Mouse (Mus musculus): ENCODE results near the gene Vars2.

The Vars2 gene

GRCm38 (mm10) chr17:35667334-35668065 is at the start of gene Vars2:
Gene Vars2, minus strand, starts transcription at chr17:35667592.
- peak; percentile 95 for DNase-seq (ENCODE audit: low spot score in 2 of 2)

- DNase-seq (ENCODE audit: low spot score in 2 of 2) = no peak
Measured at GRCm38 (mm10) chr17:35717080-35717479, 49.7 kb upstream of the Vars2 start.

GRCm38 (mm10) chr17:35716114-35716513 is 48.7 kb upstream of the Vars2 start:
- no peak for DNase-seq (ENCODE audit: low spot score in 2 of 2)

GRCm38 (mm10) chr17:35710705-35711347 is 43.4 kb upstream of the Vars2 start:
- DNase-seq (ENCODE audit: low spot score in 2 of 2) = no peak

GRCm38 (mm10) chr17:35708611-35709010 is 41.2 kb upstream of the Vars2 start:
- no peak for DNase-seq (ENCODE audit: low spot score in 2 of 2)

GRCm38 (mm10) chr17:35707929-35708328 is 40.5 kb upstream of the Vars2 start:
- no peak for DNase-seq (ENCODE audit: low spot score in 2 of 2)

- DNase-seq (ENCODE audit: low spot score in 2 of 2) = no peak
Measured at GRCm38 (mm10) chr17:35705836-35706235, 38.4 kb upstream of the Vars2 start.

- DNase-seq (ENCODE audit: low spot score in 2 of 2) = no peak
Measured at GRCm38 (mm10) chr17:35704621-35705464, 37.5 kb upstream of the Vars2 start, which contains the start of gene Ddr1. Gene Ddr1, minus strand, starts transcription at chr17:35704621.

GRCm38 (mm10) chr17:35703751-35704271 is 36.4 kb upstream of the Vars2 start:
- no peak for DNase-seq (ENCODE audit: low spot score in 2 of 2)

- no peak for DNase-seq (ENCODE audit: low spot score in 2 of 2)
Measured at GRCm38 (mm10) chr17:35703065-35703464, 35.7 kb upstream of the Vars2 start.

GRCm38 (mm10) chr17:35702605-35703004 is 35.2 kb upstream of the Vars2 start:
- no peak for DNase-seq (ENCODE audit: low spot score in 2 of 2)

GRCm38 (mm10) chr17:35701978-35702461 is 34.6 kb upstream of the Vars2 start:
- peak in 1 of 2 experiments; percentile 52 for DNase-seq (ENCODE audit: low spot score in 2 of 2)

GRCm38 (mm10) chr17:35701203-35701977 is 34.0 kb upstream of the Vars2 start:
- no peak for DNase-seq (ENCODE audit: low spot score in 2 of 2)

- peak; percentile 83 to 89 for DNase-seq (ENCODE audit: low spot score in 2 of 2)
Measured at GRCm38 (mm10) chr17:35700371-35700961, 33.1 kb upstream of the Vars2 start.

- peak; percentile 79 to 80 for DNase-seq (ENCODE audit: low spot score in 2 of 2)
Measured at GRCm38 (mm10) chr17:35699919-35700318, 32.5 kb upstream of the Vars2 start.

- no peak for DNase-seq (ENCODE audit: low spot score in 2 of 2)
Measured at GRCm38 (mm10) chr17:35698501-35698883, 31.1 kb upstream of the Vars2 start.

- DNase-seq (ENCODE audit: low spot score in 2 of 2) = no peak
Measured at GRCm38 (mm10) chr17:35697759-35698500, 30.5 kb upstream of the Vars2 start.

GRCm38 (mm10) chr17:35697429-35697758 is 30.0 kb upstream of the Vars2 start:
- no peak for DNase-seq (ENCODE audit: low spot score in 2 of 2)

- DNase-seq (ENCODE audit: low spot score in 2 of 2) = no peak
Measured at GRCm38 (mm10) chr17:35696691-35697090, 29.3 kb upstream of the Vars2 start.

GRCm38 (mm10) chr17:35695289-35695688 is 27.9 kb upstream of the Vars2 start:
- no peak for DNase-seq (ENCODE audit: low spot score in 2 of 2)
